Mouse (Mus musculus) spleen, postnatal 10 days (tissue): ENCODE measurements around the gene Phf11b.
"Not testable (repeated sequence)": the region's sequence is repeated elsewhere in the genome, so short reads cannot be mapped to it uniquely, and the experiment has no call there.

ENCODE experiments used
- DNase-seq, 2 experiments: peaks; one replicate each; pipeline ENCODE4 v3.0.0; 2021 to 2022; ENCODE audit warnings: low spot score in 2 of 2

Gene Phf11b

GRCm38 (mm10) chr14:59341189-59341588 is at the start of gene Phf11b:
TSS of gene Phf11b (minus strand) at chr14:59341351.
- peak in 1 of 2 experiments; percentile 24 for DNase-seq

- not testable (repeated sequence) for DNase-seq
Observed at GRCm38 (mm10) chr14:59390181-59390580, 49.0 kb upstream of the Phf11b start.

- DNase-seq = no peak
Observed at GRCm38 (mm10) chr14:59389532-59389931, 48.4 kb upstream of the Phf11b start.

GRCm38 (mm10) chr14:59370348-59371068 is 29.4 kb upstream of the Phf11b start:
- no peak for DNase-seq

GRCm38 (mm10) chr14:59366386-59367105 is 25.4 kb upstream of the Phf11b start:
- DNase-seq = no peak

- DNase-seq = no peak
Observed at GRCm38 (mm10) chr14:59365244-59365644, 24.1 kb upstream of the Phf11b start, which contains the start of gene Phf11d. TSS of gene Phf11d (minus strand) at chr14:59365470.

- no peak for DNase-seq
Observed at GRCm38 (mm10) chr14:59339541-59339940, 1.6 kb downstream of the Phf11b start.

- DNase-seq = not testable (repeated sequence)
Observed at GRCm38 (mm10) chr14:59336056-59336455, 5.1 kb downstream of the Phf11b start.

GRCm38 (mm10) chr14:59330499-59330898 is 10.7 kb downstream of the Phf11b start:
- peak in 1 of 2 experiments; percentile 16 for DNase-seq

GRCm38 (mm10) chr14:59319970-59320369 is 21.2 kb downstream of the Phf11b start:
- not testable (repeated sequence) for DNase-seq

- not testable (repeated sequence) for DNase-seq
Observed at GRCm38 (mm10) chr14:59319036-59319435, 22.1 kb downstream of the Phf11b start.

GRCm38 (mm10) chr14:59297391-59297790 is 43.8 kb downstream of the Phf11b start, which contains the start of gene Phf11a:
TSS of gene Phf11a (minus strand) at chr14:59297522.
- not testable (repeated sequence) for DNase-seq

- DNase-seq = not testable (repeated sequence)
Observed at GRCm38 (mm10) chr14:59291769-59292168, 49.4 kb downstream of the Phf11b start.

GRCm38 (mm10) chr14:59274961-59275360 is 66.2 kb downstream of the Phf11b start:
- DNase-seq = not testable (repeated sequence)
